Mouse (Mus musculus): ENCODE data around the gene Vamp2.

The Vamp2 gene

DNA sequence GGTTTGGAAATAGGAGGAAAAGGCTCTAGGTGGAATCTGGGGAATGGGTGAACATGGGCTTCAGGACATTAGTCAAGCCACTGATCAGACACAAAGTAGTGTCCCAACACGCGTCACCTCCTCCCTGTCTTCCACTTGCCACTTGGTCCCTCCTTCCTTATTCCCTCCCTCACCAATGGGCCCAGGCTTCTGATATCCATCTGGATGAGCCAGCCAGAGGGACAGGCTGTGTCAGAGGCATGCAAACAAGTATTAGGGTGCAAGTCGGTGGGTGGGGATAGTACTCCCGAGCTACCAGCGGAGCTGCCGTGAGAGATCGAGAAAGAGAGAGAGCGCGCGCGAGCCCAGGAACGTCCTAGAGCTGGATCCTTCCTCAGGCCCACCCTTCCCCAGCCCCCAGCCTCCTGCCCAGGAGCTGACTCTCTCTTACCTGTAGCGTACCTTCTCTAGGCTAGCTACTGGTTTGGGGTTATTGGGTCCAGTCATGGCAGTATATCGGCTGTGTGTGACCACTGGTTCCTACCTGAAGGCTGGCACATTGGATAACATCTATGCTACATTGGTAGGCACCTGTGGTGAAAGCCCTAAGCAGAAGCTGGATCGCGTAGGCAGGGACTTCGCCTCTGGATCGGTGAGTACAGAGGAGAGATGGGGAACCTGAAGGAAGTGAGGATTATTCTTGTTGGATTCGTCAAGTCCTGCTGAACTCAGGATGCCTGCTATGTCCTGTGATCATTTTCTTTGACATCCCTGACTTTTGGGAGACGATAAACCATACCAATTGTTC lies 37.8 kb downstream of the Vamp2 start:
- no peak for DNase-seq (ENCODE audit: extremely low spot score, low read depth, low spot score)

DNA sequence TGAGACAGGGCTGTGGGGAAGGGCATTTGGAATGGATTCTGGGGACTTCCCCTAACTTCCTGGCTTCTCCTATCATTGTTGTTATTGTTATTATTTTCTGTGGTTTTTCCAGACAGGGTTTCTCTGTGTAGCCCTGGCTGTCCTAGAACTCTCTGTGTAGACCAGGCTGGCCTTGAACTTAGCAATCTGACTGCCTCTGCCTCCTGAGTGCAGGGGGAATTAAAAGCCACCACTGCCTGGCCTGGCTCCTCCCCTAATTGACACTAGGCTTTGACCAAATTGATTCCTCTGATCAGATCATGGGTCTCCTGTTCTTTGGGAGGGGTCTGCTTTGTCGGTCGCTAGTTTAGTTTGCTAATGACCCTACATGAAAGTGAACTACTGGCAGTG lies 38.4 kb downstream of the Vamp2 start:
- DNase-seq (ENCODE audit: extremely low spot score, low read depth, low spot score), result no peak

DNA sequence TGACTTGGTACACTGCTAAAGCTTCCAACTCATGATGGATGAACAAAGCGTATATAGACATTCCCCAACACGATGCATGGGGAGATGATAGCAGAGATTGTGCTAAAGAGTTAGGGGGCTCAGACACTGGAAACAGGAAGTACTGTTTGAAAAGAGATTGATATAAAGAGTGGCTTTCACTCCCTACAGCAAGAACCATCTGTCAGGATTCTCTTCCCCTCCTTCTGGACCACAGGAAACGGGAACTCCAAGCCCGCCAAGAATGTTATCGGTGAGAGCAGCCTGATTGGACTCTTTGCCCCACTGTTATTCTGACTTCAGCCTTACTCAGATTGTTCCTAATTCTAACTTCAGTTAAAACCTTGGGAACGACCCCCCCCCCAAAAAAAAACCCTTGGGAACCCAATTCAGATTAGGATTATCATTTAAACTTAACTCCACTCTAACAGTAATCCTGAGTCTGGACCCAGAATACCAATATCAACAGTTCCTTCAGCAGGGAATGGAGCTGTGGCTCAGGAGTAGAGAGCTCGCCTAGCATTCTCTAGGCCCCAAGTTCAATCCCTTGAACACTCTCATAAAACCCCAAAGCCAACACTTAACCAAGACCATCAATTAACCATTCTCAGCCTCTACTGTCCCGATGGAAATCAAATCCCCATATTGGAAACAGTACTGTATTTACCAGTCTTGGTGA lies 40.3 kb downstream of the Vamp2 start:
- no peak for DNase-seq (ENCODE audit: extremely low spot score, low read depth, low spot score)

DNA sequence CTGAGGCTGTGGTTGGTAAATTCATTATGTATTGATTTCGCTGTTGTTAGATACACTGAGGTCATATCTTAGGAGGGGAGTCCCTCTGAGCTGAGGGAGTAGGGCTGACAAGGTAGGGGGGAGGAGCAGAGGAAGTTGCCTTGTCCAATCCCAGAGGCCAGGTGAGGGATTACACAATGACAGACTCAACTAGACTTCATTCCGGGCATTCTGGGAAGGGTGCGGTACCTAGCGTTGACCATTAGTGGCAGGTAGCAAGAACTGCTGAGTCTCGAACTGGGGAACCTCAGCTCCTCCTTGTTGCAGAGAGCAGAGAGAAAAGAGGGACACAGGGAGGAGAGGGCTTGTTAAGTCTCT lies 45.3 kb downstream of the Vamp2 start:
- DNase-seq (ENCODE audit: extremely low spot score, low read depth, low spot score), result no peak

DNA sequence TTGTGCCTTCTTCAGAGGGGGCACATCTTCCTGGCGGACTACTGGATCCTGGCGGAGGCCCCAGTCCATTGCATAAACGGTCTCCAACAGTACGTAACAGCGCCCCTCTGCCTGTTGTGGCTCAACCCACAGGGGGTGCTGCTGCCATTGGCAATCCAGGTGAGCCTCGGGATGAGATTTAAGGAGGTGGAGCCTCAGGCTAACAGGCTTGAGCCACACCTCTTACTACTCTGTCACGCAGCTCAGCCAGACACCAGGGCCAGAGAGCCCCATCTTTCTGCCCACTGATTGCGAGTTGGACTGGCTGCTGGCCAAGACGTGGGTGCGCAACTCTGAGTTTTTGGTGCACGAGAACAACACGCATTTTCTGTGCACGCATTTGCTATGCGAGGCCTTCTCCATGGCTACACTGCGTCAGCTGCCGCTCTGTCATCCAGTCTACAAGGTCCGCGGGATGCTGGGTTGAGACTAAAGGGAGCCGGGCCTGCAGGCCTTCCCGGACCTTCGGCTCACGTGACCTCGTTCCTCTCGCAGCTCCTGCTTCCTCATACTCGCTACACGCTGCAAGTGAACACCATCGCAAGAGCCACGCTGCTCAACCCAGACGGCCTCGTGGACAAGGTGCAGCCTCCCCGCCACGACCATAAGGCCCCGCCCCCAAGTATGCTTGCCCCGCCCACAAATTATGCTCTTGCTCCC lies 45.8 kb downstream of the Vamp2 start:
- no peak for DNase-seq (ENCODE audit: extremely low spot score, low read depth, low spot score)

DNA sequence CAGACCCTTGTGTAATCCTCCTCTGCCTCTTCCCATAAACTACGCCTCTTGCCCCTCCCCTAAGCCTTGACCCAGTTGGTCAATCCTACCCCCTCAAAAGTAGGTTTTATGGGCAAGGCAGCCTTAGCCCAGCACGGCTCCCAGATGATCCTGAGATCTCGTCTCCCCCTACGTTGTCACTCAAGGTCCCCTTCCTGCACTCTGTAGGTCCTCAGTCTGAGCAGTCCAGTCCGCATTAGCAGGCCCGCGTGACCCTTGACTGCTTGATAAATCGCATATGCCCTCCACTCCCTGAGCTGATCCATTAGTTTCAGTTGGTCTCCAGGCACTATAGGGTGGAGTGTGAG lies 46.3 kb downstream of the Vamp2 start:
- no peak for DNase-seq (ENCODE audit: extremely low spot score, low read depth, low spot score)

DNA sequence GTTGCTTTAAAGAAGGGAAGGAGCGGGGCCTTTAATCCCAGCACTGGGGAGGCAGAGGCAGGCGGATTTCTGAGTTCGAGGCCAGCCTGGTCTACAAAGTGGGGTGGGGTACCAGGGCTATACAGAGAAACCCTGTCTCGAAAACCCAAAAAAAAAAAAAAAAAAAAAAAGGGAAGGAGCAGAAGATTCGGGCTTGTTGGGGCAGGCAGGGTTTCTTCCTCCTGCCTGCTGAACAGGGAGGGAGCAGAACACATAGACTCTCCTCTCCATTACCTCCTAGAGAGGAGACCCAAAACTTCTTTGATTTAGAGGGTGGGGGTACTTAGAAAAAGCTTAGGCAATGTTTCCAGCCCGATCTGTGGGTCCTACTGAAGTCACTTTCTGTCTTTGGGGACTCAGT lies 47.1 kb downstream of the Vamp2 start:
- DNase-seq (ENCODE audit: extremely low spot score, low read depth, low spot score), result no peak
